ENCODE assay signal across 19 mouse cellular contexts in the genomic region with DNA sequence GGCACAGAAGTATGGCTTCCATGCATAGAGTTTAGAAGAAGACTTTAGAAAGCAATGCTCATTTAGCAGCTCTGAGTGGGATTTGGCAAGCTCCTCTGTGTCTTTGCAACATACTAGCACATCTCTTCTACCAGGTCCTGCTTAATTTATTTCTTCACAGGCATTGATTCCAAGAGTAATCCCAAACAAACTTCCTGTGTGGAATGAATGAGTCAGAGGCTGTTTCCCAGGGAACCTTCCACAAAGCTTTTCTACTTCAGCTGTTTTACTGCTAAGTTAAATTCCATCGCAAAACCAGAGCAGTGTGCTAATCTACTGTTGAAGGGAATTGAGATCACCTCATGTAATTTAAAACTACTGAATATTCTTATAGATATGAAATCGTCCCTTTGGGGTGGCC.
A peak's percentile ranks its signal among the peaks of the same experiment; 100 is the strongest.
DNase-seq lines count a peak whose midpoint lies in the region; ATAC-seq and TF ChIP-seq lines count a peak whose summit lies in the region.
"Had no signal": no experiment of that assay in that cellular context is flagged by ENCODE, and none has a peak within 500 bp of the region (broad histone marks: within the 10 kb centered on the region; RNA-seq: fewer than 3 reads in every experiment).

No protein-coding gene starts in this region.

- no peaks in the 10 kb centered on the region for H3K27me3 ChIP-seq in forebrain, postnatal 0 days (ENCODE audit: insufficient read depth, low read length)
- H3K27me3 ChIP-seq in forebrain, embryonic 11.5 days (ENCODE audit: control insufficient read depth, insufficient read depth, low read length) = no peaks in the 10 kb centered on the region
- H3K27me3 ChIP-seq in hindbrain, embryonic 14.5 days (ENCODE audit: control insufficient read depth, insufficient read depth, low read length) = no peaks in the 10 kb centered on the region
- H3K27me3 ChIP-seq in hindbrain, embryonic 10.5 days (ENCODE audit: insufficient read depth, poor library complexity, severe bottlenecking) = no peaks in the 10 kb centered on the region
- H3K27me3 ChIP-seq: megakaryocyte, embryonic 14.5 days had no signal

- 49% methylated on average over 2 of the region's 2 CpGs for WGBS in forebrain, postnatal 0 days
- 58% methylated on average over 2 of the region's 2 CpGs for WGBS in forebrain, embryonic 11.5 days
- 69% methylated on average over 2 of the region's 2 CpGs for WGBS in hindbrain, embryonic 14.5 days
- WGBS in hindbrain, embryonic 10.5 days = 86% methylated on average over 2 of the region's 2 CpGs

- no peak overlapping the region for H3K4me2 ChIP-seq in forebrain, postnatal 0 days (ENCODE audit: low read depth)
- no peak overlapping the region for H3K4me2 ChIP-seq in forebrain, embryonic 11.5 days (ENCODE audit: low read depth, low read length, severe bottlenecking)
- H3K4me2 ChIP-seq in hindbrain, embryonic 14.5 days (replicated peaks) = no peak overlapping the region
- H3K4me2 ChIP-seq: heart, embryonic 11.5 days had no signal

- no peaks in the 10 kb centered on the region for H3K9me3 ChIP-seq in forebrain, postnatal 0 days (ENCODE audit: low read length)
- H3K9me3 ChIP-seq in forebrain, embryonic 11.5 days (ENCODE audit: control insufficient read depth, low read length) = no peaks in the 10 kb centered on the region
- H3K9me3 ChIP-seq in hindbrain, embryonic 14.5 days (ENCODE audit: control insufficient read depth, low read length) = no peaks in the 10 kb centered on the region
- H3K9me3 ChIP-seq in hindbrain, embryonic 10.5 days = no peaks in the 10 kb centered on the region
- H3K9me3 ChIP-seq: megakaryocyte, embryonic 14.5 days had no signal

- H3K9ac ChIP-seq in forebrain, postnatal 0 days = no peak overlapping the region
- H3K9ac ChIP-seq in forebrain, embryonic 11.5 days (ENCODE audit: low read length) = no peak overlapping the region
- H3K9ac ChIP-seq in hindbrain, embryonic 14.5 days = no peak overlapping the region
- H3K9ac ChIP-seq: liver, postnatal 0 days had no signal

- H3K4me3 ChIP-seq in forebrain, postnatal 0 days (ENCODE audit: low read depth, low read length) = no peak overlapping the region
- no peak overlapping the region for H3K4me3 ChIP-seq in forebrain, embryonic 11.5 days (ENCODE audit: low read depth, low read length)
- H3K4me3 ChIP-seq in hindbrain, embryonic 14.5 days (replicated peaks; ENCODE audit: low read length) = no peak overlapping the region
- H3K4me3 ChIP-seq in hindbrain, embryonic 10.5 days = no peak overlapping the region
- H3K4me3 ChIP-seq: erythroblast, embryonic 14.5 days; megakaryocyte, embryonic 14.5 days had no signal

- H3K27ac ChIP-seq in forebrain, postnatal 0 days (ENCODE audit: low read depth, low read length) = no peak overlapping the region
- H3K27ac ChIP-seq in forebrain, embryonic 11.5 days (ENCODE audit: low read depth, low read length) = no peak overlapping the region
- H3K27ac ChIP-seq in hindbrain, embryonic 14.5 days = no peak overlapping the region
- H3K27ac ChIP-seq in hindbrain, embryonic 10.5 days = no peak overlapping the region

- no peak for ATAC-seq in forebrain, postnatal 0 days
- ATAC-seq in forebrain, embryonic 11.5 days (replicated peaks; ENCODE audit: low FRiP score) = no peak
- ATAC-seq in hindbrain, embryonic 14.5 days (ENCODE audit: low FRiP score) = no peak
- ATAC-seq: activated CD4-positive, CD25-positive, alpha-beta regulatory T cell, adult 4 months; liver, postnatal 0 days had no signal

- H3K36me3 ChIP-seq in forebrain, postnatal 0 days (ENCODE audit: insufficient read depth) = no peaks in the 10 kb centered on the region
- no peaks in the 10 kb centered on the region for H3K36me3 ChIP-seq in forebrain, embryonic 11.5 days (ENCODE audit: control insufficient read depth, insufficient read depth, low read length)
- H3K36me3 ChIP-seq in hindbrain, embryonic 14.5 days (replicated peaks; ENCODE audit: control insufficient read depth, insufficient read depth) = no peaks in the 10 kb centered on the region
- no peaks in the 10 kb centered on the region for H3K36me3 ChIP-seq in hindbrain, embryonic 10.5 days

- H3K4me1 ChIP-seq in forebrain, postnatal 0 days (ENCODE audit: insufficient read depth) = no peaks in the 10 kb centered on the region
- H3K4me1 ChIP-seq in forebrain, embryonic 11.5 days (replicated peaks; ENCODE audit: control insufficient read depth, insufficient read depth, low read length) = no peaks in the 10 kb centered on the region
- H3K4me1 ChIP-seq in hindbrain, embryonic 14.5 days (replicated peaks; ENCODE audit: control insufficient read depth, insufficient read depth, low read length) = no peaks in the 10 kb centered on the region
- H3K4me1 ChIP-seq in hindbrain, embryonic 10.5 days (replicated peaks) = peaks cover 5% of the 10 kb centered on the region; the same call in 1 of the 2 replicates
- H3K4me1 ChIP-seq: megakaryocyte, embryonic 14.5 days had no signal

- no peak for TF ChIP-seq CTCF in forebrain, postnatal 0 days (IDR thresholded peaks at IDR 0.05; ENCODE audit: low read depth)

- DNase-seq in forebrain, postnatal 0 days = peak; percentile 22
- no peak for DNase-seq in forebrain, embryonic 11.5 days (ENCODE audit: low spot score)
- DNase-seq in hindbrain, embryonic 14.5 days (ENCODE audit: low spot score) = peak; percentile 34
- DNase-seq in hindbrain, embryonic 10.5 days (ENCODE audit: low spot score) = no peak
- peak; percentile 5 for DNase-seq in right cerebral cortex, adult 18-20 months
- no peak for DNase-seq in right cerebral cortex, postnatal 4 days
- DNase-seq in telencephalon, adult 2 months (ENCODE audit: low read depth, low spot score) = peak; percentile 27
- DNase-seq in thymus, postnatal 10 days (ENCODE audit: low spot score in 2 of 2) = no peak
- DNase-seq: adrenal gland, postnatal 10 days; cerebellum, adult 11-12 months; kidney, adult 8-10 months; kidney, postnatal 36 days; liver, postnatal 0 days; lung, postnatal 14 days; thymus, postnatal 36 days had no signal

Comparison
In these comparisons a context has a peak if more than half of its experiments do, and no peak if none do; other contexts are left out.
1. DNase-seq: peak in forebrain, postnatal 0 days (single experiment), hindbrain, embryonic 14.5 days (single experiment), right cerebral cortex, adult 18-20 months (single experiment) and telencephalon, adult 2 months (single experiment); none in forebrain, embryonic 11.5 days (single experiment), hindbrain, embryonic 10.5 days (single experiment), right cerebral cortex, postnatal 4 days (single experiment) and thymus, postnatal 10 days (0 of 2).